Mouse (Mus musculus) frontal cortex, postnatal 14 days (tissue): ENCODE results near the gene Micall2.
A peak's percentile ranks its signal among the peaks of the same experiment; 100 is the strongest.

Source experiments
- DNase-seq, 2 experiments: peaks; one replicate each; pipeline ENCODE4 v3.0.0; 2022; ENCODE audit warnings: low spot score in 2 of 2

Gene Micall2

GRCm38 (mm10) chr5:139682631-139682977, 53.5 kb downstream of the Micall2 start:
- DNase-seq, result no peak

- DNase-seq, result no peak
These were observed 54.1 kb downstream of the Micall2 start for GRCm38 (mm10) chr5:139681832-139682630.

- DNase-seq, result no peak
These were observed 60.5 kb downstream of the Micall2 start for GRCm38 (mm10) chr5:139675707-139675967.

GRCm38 (mm10) chr5:139674940-139675706, 61.0 kb downstream of the Micall2 start:
- DNase-seq, result no peak

- no peak for DNase-seq
These were observed 66.8 kb downstream of the Micall2 start for GRCm38 (mm10) chr5:139669380-139669779.

- peak; percentile 19 to 43 for DNase-seq
These were observed 67.6 kb downstream of the Micall2 start for GRCm38 (mm10) chr5:139668494-139668893.

- DNase-seq, result no peak
These were observed 69.6 kb downstream of the Micall2 start for GRCm38 (mm10) chr5:139666496-139666895.

- DNase-seq, result no peak
These were observed 70.8 kb downstream of the Micall2 start for GRCm38 (mm10) chr5:139665375-139665774.

- DNase-seq, result no peak
These were observed 74.4 kb downstream of the Micall2 start for GRCm38 (mm10) chr5:139661713-139662112.

- DNase-seq, result no peak
These were observed 76.8 kb downstream of the Micall2 start for GRCm38 (mm10) chr5:139659307-139659706.

- no peak for DNase-seq
These were observed 77.3 kb downstream of the Micall2 start for GRCm38 (mm10) chr5:139658865-139659264.

- DNase-seq, result no peak
These were observed 78.1 kb downstream of the Micall2 start for GRCm38 (mm10) chr5:139657959-139658602.
